Mouse (Mus musculus): ENCODE measurements at regions not wholly inside any gene's neighbourhood (a gene's known extent, or its start where the extent isn't known, plus 50 kb on each side); places are given as distances from the start of the nearest gene placed in this dataset.

- DNase-seq (ENCODE audit: low spot score), result no peak
Measured at GRCm38 (mm10) chr11:63287766-63288165, 159.0 kb downstream of the Pmp22 start.

- DNase-seq (ENCODE audit: low spot score), result no peak
Measured at GRCm38 (mm10) chr11:63290618-63291017, 161.8 kb downstream of the Pmp22 start.

DNA sequence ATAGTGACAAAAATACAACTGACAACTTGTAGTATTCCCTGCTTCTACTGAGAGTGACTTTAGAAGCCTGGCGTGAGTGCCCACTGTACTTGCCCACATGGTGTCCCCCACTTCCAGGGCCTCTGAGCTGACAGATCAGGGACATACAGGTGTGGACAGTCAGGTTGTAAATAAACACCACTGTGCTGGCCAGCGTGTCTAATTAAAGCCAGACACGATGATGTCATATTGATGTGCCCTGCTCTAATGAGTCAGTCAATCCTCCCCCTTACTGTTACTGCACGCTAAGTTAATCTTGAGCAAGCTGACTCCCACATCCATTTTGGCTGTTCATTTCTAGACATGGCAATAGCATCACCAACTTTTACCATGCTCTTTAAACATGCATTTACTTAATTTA is 164.7 kb downstream of the Pmp22 start:
- no peak for DNase-seq (ENCODE audit: low spot score)

GRCm38 (mm10) chr11:63294476-63294875 is 165.7 kb downstream of the Pmp22 start:
- no peak for DNase-seq (ENCODE audit: low spot score)

- DNase-seq (ENCODE audit: low spot score), result no peak
Measured at GRCm38 (mm10) chr11:63296476-63296875, 167.7 kb downstream of the Pmp22 start.

GRCm38 (mm10) chr11:63299712-63300581 is 171.2 kb downstream of the Pmp22 start:
- DNase-seq (ENCODE audit: low spot score), result no peak

DNA sequence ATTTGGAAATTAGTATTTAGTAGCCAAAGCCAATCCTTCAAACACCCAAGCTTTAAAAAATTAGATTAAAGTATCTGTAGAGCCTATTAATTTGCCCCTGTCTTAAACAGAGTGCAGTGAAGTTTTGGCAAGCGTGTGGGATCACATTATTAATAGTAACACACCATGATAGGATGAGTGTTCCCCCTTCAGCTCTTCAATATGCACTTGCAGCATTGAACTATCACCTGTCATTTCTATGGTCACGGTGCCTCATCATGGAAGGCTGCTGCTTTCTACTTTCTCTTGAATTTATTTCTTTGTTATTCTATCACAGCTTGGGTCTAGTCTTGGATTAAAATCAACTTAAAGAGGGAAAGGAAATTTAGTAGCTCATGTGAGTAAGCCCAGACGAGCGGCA is 196.4 kb downstream of the Pmp22 start:
- no peak for DNase-seq (ENCODE audit: low spot score)

DNA sequence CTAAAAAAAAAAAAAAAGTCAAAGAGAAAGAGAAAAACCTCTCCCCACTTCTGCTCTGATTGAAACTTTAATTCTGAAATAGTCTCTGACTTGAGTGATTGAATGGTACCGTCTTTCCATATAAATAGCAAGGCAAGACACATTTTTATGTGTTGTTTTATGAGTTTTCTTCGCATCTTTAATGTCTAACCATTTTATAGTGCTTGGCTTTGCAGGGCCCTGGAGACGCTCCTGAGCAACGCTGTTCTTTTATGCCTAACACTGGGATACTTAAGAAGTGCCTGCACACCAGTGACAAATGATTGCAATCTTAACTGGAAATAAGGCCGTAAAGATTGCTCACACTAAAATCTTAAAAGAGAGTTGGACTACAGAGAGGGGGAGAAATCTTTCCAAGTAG is 198.1 kb downstream of the Pmp22 start:
- DNase-seq (ENCODE audit: low spot score), result no peak

- DNase-seq (ENCODE audit: low spot score), result no peak
Measured at GRCm38 (mm10) chr11:63337503-63337902, 208.7 kb downstream of the Pmp22 start.

- DNase-seq (ENCODE audit: low spot score), result no peak
Measured at GRCm38 (mm10) chr11:63338277-63338676, 209.5 kb downstream of the Pmp22 start.

- no peak for DNase-seq (ENCODE audit: low spot score)
Measured at GRCm38 (mm10) chr11:63345653-63346052, 216.9 kb downstream of the Pmp22 start.

GRCm38 (mm10) chr11:63350123-63350696 is 221.4 kb downstream of the Pmp22 start:
- no peak for DNase-seq (ENCODE audit: low spot score)

DNA sequence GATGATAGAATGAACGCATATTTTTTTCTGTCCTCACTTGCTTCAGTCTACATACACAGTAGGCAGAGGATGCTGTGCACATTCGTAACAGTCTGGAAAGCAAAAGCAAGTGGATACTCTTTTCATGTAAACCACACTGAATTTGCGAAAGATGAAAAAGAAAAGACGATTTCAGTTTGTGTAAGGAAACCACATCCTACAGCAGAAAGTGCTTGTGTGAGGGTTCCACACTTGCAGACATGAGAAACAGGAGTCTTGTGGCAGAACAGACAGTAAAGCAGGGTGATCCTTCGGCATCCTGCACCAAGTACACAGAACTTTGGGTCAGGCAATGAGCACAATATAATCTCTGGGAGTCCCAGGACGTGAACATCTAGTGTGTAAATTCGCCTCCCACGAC is 223.2 kb downstream of the Pmp22 start:
- DNase-seq (ENCODE audit: low spot score), result no peak

- peak; percentile 30 for DNase-seq (ENCODE audit: low spot score)
Measured at GRCm38 (mm10) chr11:63352990-63353389, 224.2 kb downstream of the Pmp22 start.

DNA sequence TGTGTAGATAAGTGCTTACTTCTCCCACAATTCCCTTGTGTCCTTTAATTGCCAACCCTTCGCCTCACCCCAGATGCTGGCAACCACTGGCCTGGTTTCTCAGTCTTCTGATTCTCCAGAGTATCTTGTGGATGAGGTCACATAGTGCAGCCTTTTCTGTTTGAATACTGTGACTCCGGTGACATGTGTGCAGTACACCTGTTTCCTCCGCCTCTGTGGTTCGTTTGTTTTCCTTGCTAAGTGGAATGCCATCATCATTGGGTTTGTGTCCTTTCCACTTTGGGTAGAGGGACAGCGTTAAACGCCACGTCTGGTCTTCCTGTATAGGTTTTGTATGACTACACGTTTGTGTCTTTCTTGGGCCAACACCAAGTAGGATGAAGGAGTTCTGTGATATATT is 224.9 kb downstream of the Pmp22 start:
- DNase-seq (ENCODE audit: low spot score), result no peak

DNA sequence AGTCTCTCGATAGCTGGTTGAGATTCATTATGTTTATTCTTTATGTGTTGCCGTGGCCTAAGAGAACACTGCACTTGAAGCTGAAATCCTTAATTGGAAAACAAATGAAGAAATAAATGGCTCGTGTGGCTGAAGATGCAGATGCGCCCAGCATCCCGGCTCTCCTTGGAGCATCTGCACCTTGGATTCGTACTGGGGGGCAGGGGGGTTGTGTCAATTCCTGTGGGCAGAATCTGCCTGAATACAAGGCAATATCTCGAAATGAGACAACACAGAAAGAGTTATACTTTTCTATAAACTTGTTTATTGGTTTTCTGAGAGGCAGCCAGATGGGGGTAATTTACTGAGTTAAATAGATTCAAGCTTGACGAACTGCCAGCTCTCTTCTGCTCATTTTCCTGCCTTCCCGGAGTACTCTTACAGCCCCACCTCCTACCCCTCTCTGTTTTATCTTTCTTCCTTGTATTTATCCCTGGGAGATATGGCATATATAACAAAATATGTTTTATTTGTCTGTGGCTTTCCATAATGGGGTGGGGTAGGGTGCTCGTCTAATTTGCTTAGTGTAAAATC is 229.1 kb downstream of the Pmp22 start:
- DNase-seq (ENCODE audit: low spot score), result no peak

DNA sequence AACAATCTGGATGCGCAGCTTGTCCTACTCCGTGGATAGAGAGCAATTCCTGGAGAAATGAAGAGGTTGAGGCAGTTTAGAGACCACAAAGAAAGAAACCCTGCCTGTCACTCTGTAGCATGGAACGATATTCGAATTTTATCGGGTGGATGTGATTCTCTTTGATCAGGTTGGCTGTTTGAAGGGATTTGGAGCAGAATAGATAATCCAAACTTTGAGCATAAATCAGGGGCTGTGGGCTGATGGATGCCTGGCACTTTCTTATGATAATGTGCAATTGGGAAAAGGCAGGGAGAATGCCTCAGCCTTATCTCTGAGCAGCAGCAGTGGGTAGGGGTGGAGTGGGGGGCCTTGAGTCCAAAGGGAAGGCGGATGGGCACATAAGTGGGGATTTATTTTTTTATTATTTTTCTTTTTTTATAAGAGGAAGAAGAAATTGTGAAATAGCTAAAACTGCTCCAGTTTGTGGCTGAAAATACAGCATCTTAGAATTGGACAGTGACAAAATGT is 239.0 kb downstream of the Pmp22 start:
- no peak for DNase-seq (ENCODE audit: low spot score)

DNA sequence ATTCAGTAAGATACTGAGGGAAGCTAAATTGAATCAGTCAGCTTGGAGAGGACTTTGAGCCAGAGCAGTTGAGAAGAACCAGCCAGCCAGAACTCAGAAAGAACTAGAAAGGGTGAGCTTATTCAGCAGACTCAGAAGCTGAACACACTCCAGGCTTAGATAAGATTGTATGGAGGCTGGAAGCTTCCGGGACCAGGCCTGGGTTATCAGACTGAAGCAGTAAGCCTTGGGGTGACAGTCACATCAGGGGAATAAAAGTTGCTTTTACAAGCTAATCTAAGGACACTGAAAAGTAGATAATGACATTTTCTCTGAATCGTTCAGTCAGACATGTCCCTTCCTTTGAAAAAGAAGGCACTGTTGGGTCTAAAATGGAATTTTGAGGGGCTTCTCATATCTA is 240.7 kb downstream of the Pmp22 start:
- DNase-seq (ENCODE audit: low spot score), result peak; percentile 57

DNA sequence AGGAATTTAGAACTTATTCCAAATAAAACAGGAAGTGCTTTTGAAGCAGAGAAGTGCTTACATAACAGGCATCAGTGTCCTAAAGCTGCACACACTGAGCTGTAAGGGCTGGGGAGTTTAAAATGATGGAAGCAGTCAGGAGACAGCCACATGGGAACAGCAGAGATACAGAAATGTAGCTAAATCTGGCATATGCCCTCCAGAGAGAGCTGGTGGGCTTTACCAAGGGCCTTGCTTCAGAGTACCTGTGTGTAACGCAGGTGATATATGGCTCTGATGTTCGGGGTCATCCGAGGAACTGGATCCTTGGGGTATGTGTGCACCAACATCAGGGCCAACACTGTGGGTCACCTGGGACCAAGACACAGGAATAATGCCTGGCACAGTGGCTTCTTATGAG is 247.5 kb downstream of the Pmp22 start:
- DNase-seq (ENCODE audit: low spot score), result no peak

DNA sequence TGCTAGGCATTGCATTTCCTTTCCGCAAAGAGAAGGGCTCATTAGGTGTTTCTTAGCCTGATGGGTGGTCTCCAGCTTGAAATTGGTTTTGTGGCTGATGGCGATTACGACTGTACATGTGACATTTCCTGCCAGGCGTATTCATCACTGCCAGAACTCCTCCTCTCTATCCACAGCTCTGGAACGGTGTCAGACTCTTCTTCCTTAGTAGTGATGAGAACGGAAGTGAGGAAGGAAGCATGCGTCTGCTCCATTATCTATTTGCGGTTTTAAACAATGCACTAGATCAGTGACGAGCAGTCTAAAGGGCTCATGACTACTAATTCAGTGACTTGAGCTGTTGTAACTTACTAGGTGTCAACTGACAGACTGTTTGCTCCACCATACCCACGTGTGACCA is 248.2 kb downstream of the Pmp22 start:
- no peak for DNase-seq (ENCODE audit: low spot score)

DNA sequence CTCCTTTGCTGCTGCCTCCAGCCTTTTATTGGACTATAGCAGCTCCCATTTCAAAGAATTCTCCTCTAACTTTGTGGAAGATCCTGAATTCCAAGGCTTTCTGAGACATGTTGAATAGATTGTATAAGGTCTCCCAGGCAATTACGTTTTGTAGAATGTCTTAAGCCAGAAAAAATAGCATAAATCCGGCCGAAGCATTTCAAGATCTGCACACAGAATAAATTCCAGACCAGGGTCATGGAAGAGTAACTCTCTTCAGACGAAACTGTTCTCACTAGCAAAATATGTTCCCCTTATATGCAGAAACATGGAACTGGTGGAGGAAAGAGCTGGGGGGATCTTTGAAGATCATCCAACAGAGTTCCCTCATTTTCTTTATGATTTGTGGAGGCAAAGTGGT is 259.5 kb downstream of the Pmp22 start:
- no peak for DNase-seq (ENCODE audit: low spot score)

- DNase-seq (ENCODE audit: low spot score), result no peak
Measured at GRCm38 (mm10) chr11:63391478-63391877, 262.7 kb downstream of the Pmp22 start.

- DNase-seq (ENCODE audit: low spot score), result no peak
Measured at GRCm38 (mm10) chr11:63392378-63392777, 263.6 kb downstream of the Pmp22 start.

All from c-Kit-positive CD71-positive TER-119-positive erythroid progenitor cells, embryonic 14.5 days (primary cell).